Comparison of ENCODE assay signal across 8 mouse cellular contexts in genomic region chr5:24261098-24261497, GRCm38 (mm10).
DNase-seq lines count a peak whose midpoint lies in the region; ATAC-seq lines count a peak whose summit lies in the region.

No protein-coding gene starts in this region.

- H3K27ac ChIP-seq in kidney, embryonic 15.5 days, result no peak overlapping the region
- H3K27ac ChIP-seq in midbrain, embryonic 16.5 days (ENCODE audit: low read length), result no peak overlapping the region

- H3K4me2 ChIP-seq in kidney, embryonic 15.5 days, result no peak overlapping the region
- no peak overlapping the region for H3K4me2 ChIP-seq in midbrain, embryonic 16.5 days (ENCODE audit: low read length)

- no peak for ATAC-seq in kidney, embryonic 15.5 days (replicated peaks; ENCODE audit: low FRiP score)
- ATAC-seq in inflammation-experienced regulatory T-cells, adult 6 months, result peak; percentile 91
- peak; percentile 36; the same call in 1 of the 2 replicates for ATAC-seq in midbrain, embryonic 16.5 days

- H3K9ac ChIP-seq in kidney, embryonic 15.5 days, result no peak overlapping the region
- no peak overlapping the region for H3K9ac ChIP-seq in midbrain, embryonic 16.5 days (ENCODE audit: low read depth, low read length)

- no peak overlapping the region for H3K4me3 ChIP-seq in kidney, embryonic 15.5 days (replicated peaks)
- H3K4me3 ChIP-seq in midbrain, embryonic 16.5 days (ENCODE audit: low read depth, low read length), result no peak overlapping the region

- H3K4me1 ChIP-seq in kidney, embryonic 15.5 days, result peaks cover 21% of the 10 kb centered on the region
- no peaks in the 10 kb centered on the region for H3K4me1 ChIP-seq in midbrain, embryonic 16.5 days (ENCODE audit: control insufficient read depth, insufficient read depth, low read length)

- no peaks in the 10 kb centered on the region for H3K27me3 ChIP-seq in kidney, embryonic 15.5 days
- H3K27me3 ChIP-seq in midbrain, embryonic 16.5 days (ENCODE audit: control insufficient read depth, insufficient read depth, low read depth, low read length), result no peaks in the 10 kb centered on the region

- WGBS in kidney, embryonic 15.5 days, result 10% methylated on average over 7 of the region's 7 CpGs
- WGBS in midbrain, embryonic 16.5 days, result 16% methylated on average over 7 of the region's 7 CpGs

- H3K36me3 ChIP-seq in kidney, embryonic 15.5 days, result no peaks in the 10 kb centered on the region
- no peaks in the 10 kb centered on the region for H3K36me3 ChIP-seq in midbrain, embryonic 16.5 days (ENCODE audit: control insufficient read depth, insufficient read depth, low read length)

- no peaks in the 10 kb centered on the region; the same call in 1 of the 2 replicates for H3K9me3 ChIP-seq in kidney, embryonic 15.5 days (replicated peaks)
- H3K9me3 ChIP-seq in midbrain, embryonic 16.5 days (replicated peaks; ENCODE audit: control insufficient read depth, low read length, poor library complexity, severe bottlenecking), result no peaks in the 10 kb centered on the region

- intact Hi-C loops in left cerebral cortex, postnatal 14 days (cut with DNase I), result loop anchor here (10.0 kb wide), 1 partner anchor 264 kb away; the partner anchor contains the start of gene Gbx1

- peak; percentile 47 for DNase-seq in kidney, adult 11 months
- DNase-seq in cerebellum, postnatal 14 days, result peak; percentile 80 to 85
- peak; percentile 37 to 73 for DNase-seq in frontal cortex, postnatal 14 days (ENCODE audit: low spot score in 2 of 2)
- DNase-seq in left cerebral cortex, postnatal 14 days (ENCODE audit: low spot score in 2 of 2), result peak; percentile 77 to 80
- peak; percentile 29 for DNase-seq in spleen, adult 12 weeks (ENCODE audit: low spot score)

Comparison
In these comparisons a context has a peak if more than half of its experiments do, and no peak if none do; other contexts are left out.
1. DNase-seq: peak in every context shown above with its lines; median percentile 82 in cerebellum, postnatal 14 days; 78 in left cerebral cortex, postnatal 14 days; 55 in frontal cortex, postnatal 14 days; 47 in kidney, adult 11 months; 29 in spleen, adult 12 weeks.